Mouse (Mus musculus) bone marrow, adult 2 months (tissue): ENCODE measurements around the gene Tprn.

Experiments used
- CTCF ChIP-seq: fragments of 200-500 bp; IDR thresholded peaks from 2 replicates; pipeline ENCODE4 v1.5.1; 2011; ENCODE audit warnings: low read length, control low read depth; ENCODE audit not compliant: control insufficient read depth, insufficient read depth
- POLR2A ChIP-seq: fragments of 200-500 bp; IDR thresholded peaks from 2 replicates; pipeline ENCODE4 v1.6.1; 2011; ENCODE audit warnings: low read depth, mild to moderate bottlenecking, control low read depth, low read length, borderline replicate concordance; ENCODE audit not compliant: control insufficient read depth

- no peak for TF ChIP-seq CTCF
- TF ChIP-seq POLR2A: no peak
These were observed 35.0 kb upstream of the Tprn start for GRCm38 (mm10) chr2:25227406-25227805.
